Mouse (Mus musculus) E14TG2a.4 (cell line): ENCODE data around the gene Plekhm3.
A peak's percentile ranks its signal among the peaks of the same experiment; 100 is the strongest.

Experiments
- H3K27me3 ChIP-seq: 2 replicates; pipeline ENCODE4 v1.6.1; 2014; ENCODE audit warnings: low read length, control low read depth; ENCODE audit not compliant: insufficient read depth
- H3K36me3 ChIP-seq: 2 replicates; pipeline ENCODE4 v1.6.1; 2014; ENCODE audit warnings: low read length, control low read depth; ENCODE audit not compliant: insufficient read depth
- H3K4me1 ChIP-seq: replicated peaks from 2 replicates; pipeline ENCODE4 v1.6.1; 2014; ENCODE audit warnings: low read depth, low read length, control low read depth
- H3K4me3 ChIP-seq: replicated peaks from 2 replicates; pipeline ENCODE4 v1.5.1; 2014; ENCODE audit warnings: mild to moderate bottlenecking, low read length
- H3K9me3 ChIP-seq: 2 replicates; pipeline ENCODE4 v1.6.1; 2014; ENCODE audit warnings: low read length, control low read depth
- CTCF ChIP-seq: conservative IDR thresholded peaks from 2 replicates; pipeline ENCODE4 v1.5.1; 2014; ENCODE audit warnings: low read length
- NANOG ChIP-seq: IDR thresholded peaks from 2 replicates; pipeline ENCODE4 v1.6.1; 2014; ENCODE audit warnings: borderline replicate concordance, low read length, mixed read lengths
- POU5F1 ChIP-seq: IDR thresholded peaks from 2 replicates; pipeline ENCODE4 v1.6.1; 2014; ENCODE audit warnings: low read length, borderline replicate concordance

The Plekhm3 gene

GRCm38 (mm10) chr1:64956479-64956961, at the start of gene Plekhm3:
Plekhm3 (minus strand) TSS chr1:64956824.
- Histone ChIP-seq H3K4me1 (peaks cover 21% of the 10 kb centered on the region), H3K4me3 (peak within 1 kb of the TSS; percentile 86), H3K9me3 (peaks cover 26% of the 10 kb centered on the region), H3K27me3 (no peaks in the 10 kb centered on the region), H3K36me3 (no peaks in the 10 kb centered on the region)
- TF ChIP-seq CTCF (no peak), NANOG (no peak), POU5F1 (no peak)

- peaks cover 3% of the 10 kb centered on the region; the same call in 1 of the 2 replicates for H3K27me3 ChIP-seq
- no peaks in the 10 kb centered on the region for H3K36me3 ChIP-seq
- TF ChIP-seq POU5F1 (no peak), NANOG (no peak), CTCF (no peak)
- no peak overlapping the region for H3K4me3 ChIP-seq
- H3K9me3 ChIP-seq = peaks cover 6% of the 10 kb centered on the region; the same call in 1 of the 2 replicates
- H3K4me1 ChIP-seq = peaks cover 7% of the 10 kb centered on the region; the same call in 1 of the 2 replicates
Measured at GRCm38 (mm10) chr1:65005575-65005974, 49.0 kb upstream of the Plekhm3 start.

GRCm38 (mm10) chr1:65004526-65004925, 47.9 kb upstream of the Plekhm3 start:
- TF ChIP-seq POU5F1 = no peak
- TF ChIP-seq NANOG = no peak
- no peak for TF ChIP-seq CTCF
- Histone ChIP-seq H3K4me3 (no peak overlapping the region), H3K4me1 (peaks cover 7% of the 10 kb centered on the region; the same call in 1 of the 2 replicates), H3K9me3 (peaks cover 6% of the 10 kb centered on the region; the same call in 1 of the 2 replicates), H3K27me3 (peaks cover 3% of the 10 kb centered on the region; the same call in 1 of the 2 replicates), H3K36me3 (no peaks in the 10 kb centered on the region)

- no peak for TF ChIP-seq CTCF
- TF ChIP-seq POU5F1 = no peak
- TF ChIP-seq NANOG = no peak
- Histone ChIP-seq H3K9me3 (no peaks in the 10 kb centered on the region), H3K36me3 (no peaks in the 10 kb centered on the region), H3K4me1 (peaks cover 3% of the 10 kb centered on the region; the same call in 1 of the 2 replicates), H3K27me3 (peaks cover 6% of the 10 kb centered on the region; the same call in 1 of the 2 replicates), H3K4me3 (no peak overlapping the region)
Measured at GRCm38 (mm10) chr1:64993206-64993605, 36.6 kb upstream of the Plekhm3 start.

GRCm38 (mm10) chr1:64988176-64988575, 31.6 kb upstream of the Plekhm3 start:
- no peaks in the 10 kb centered on the region for H3K27me3 ChIP-seq
- H3K36me3 ChIP-seq = no peaks in the 10 kb centered on the region
- H3K9me3 ChIP-seq = peaks cover 7% of the 10 kb centered on the region
- no peak for TF ChIP-seq POU5F1
- no peak for TF ChIP-seq CTCF
- no peak for TF ChIP-seq NANOG
- H3K4me1 ChIP-seq = no peaks in the 10 kb centered on the region
- no peak overlapping the region for H3K4me3 ChIP-seq

- H3K4me1 ChIP-seq = no peaks in the 10 kb centered on the region
- TF ChIP-seq CTCF (peak; percentile 38), NANOG (no peak), POU5F1 (no peak)
- no peak overlapping the region for H3K4me3 ChIP-seq
- H3K9me3 ChIP-seq = peaks cover 19% of the 10 kb centered on the region
- no peaks in the 10 kb centered on the region for H3K36me3 ChIP-seq
- H3K27me3 ChIP-seq = no peaks in the 10 kb centered on the region
Measured at GRCm38 (mm10) chr1:64986120-64986519, 29.5 kb upstream of the Plekhm3 start.

- TF ChIP-seq POU5F1 (no peak), NANOG (no peak), CTCF (no peak)
- peaks cover 19% of the 10 kb centered on the region for H3K9me3 ChIP-seq
- no peaks in the 10 kb centered on the region for H3K36me3 ChIP-seq
- H3K27me3 ChIP-seq = no peaks in the 10 kb centered on the region
- H3K4me3 ChIP-seq = no peak overlapping the region
- H3K4me1 ChIP-seq = peaks cover 2% of the 10 kb centered on the region
Measured at GRCm38 (mm10) chr1:64983247-64983646, 26.6 kb upstream of the Plekhm3 start.

- no peak for TF ChIP-seq POU5F1
- no peak for TF ChIP-seq CTCF
- no peak for TF ChIP-seq NANOG
- Histone ChIP-seq H3K4me3 (no peak overlapping the region), H3K27me3 (no peaks in the 10 kb centered on the region), H3K9me3 (peaks cover 14% of the 10 kb centered on the region), H3K36me3 (no peaks in the 10 kb centered on the region), H3K4me1 (peaks cover 18% of the 10 kb centered on the region)
Measured at GRCm38 (mm10) chr1:64978321-64978799, 21.7 kb upstream of the Plekhm3 start.

- Histone ChIP-seq H3K4me1 (peaks cover 18% of the 10 kb centered on the region), H3K36me3 (no peaks in the 10 kb centered on the region), H3K4me3 (no peak overlapping the region), H3K9me3 (peaks cover 5% of the 10 kb centered on the region; the same call in 1 of the 2 replicates), H3K27me3 (no peaks in the 10 kb centered on the region)
- no peak for TF ChIP-seq CTCF
- TF ChIP-seq POU5F1 = no peak
- TF ChIP-seq NANOG = no peak
Measured at GRCm38 (mm10) chr1:64975346-64975745, 18.7 kb upstream of the Plekhm3 start.
